Mouse (Mus musculus) forebrain, embryonic 11.5 days (tissue): Measurements from ENCODE around the gene Ric1. TPM values are rescaled to one million over a fixed set of nuclear protein-coding genes. Genes with fewer than 3 reads are reported as not detected.

Source experiments
- ATAC-seq: fragments of 200-750 bp; cut with Nextera tagmentation; replicated peaks from 2 replicates; pipeline ENCODE4 v1.8.0; 2017; ENCODE audit warnings: moderate TSS enrichment; ENCODE audit not compliant: low FRiP score
- DNase-seq: peaks from one replicate; pipeline ENCODE4 v3.0.0-alpha.2; 2017; ENCODE audit warnings: low spot score
- H3K27ac ChIP-seq: fragments of 300-500 bp; sonication (generic); 2 replicates; pipeline ENCODE4 v1.5.1; 2014; ENCODE audit warnings: low read depth, low read length
- H3K27me3 ChIP-seq: fragments of 300-500 bp; sonication (generic); 2 replicates; pipeline ENCODE4 v1.6.1; 2014; ENCODE audit warnings: mild to moderate bottlenecking, low read length, mixed read lengths; ENCODE audit not compliant: control insufficient read depth, insufficient read depth
- H3K36me3 ChIP-seq: fragments of 300-500 bp; sonication (generic); 2 replicates; pipeline ENCODE4 v1.6.1; 2014; ENCODE audit warnings: mild to moderate bottlenecking, low read length, moderate library complexity, mixed read lengths; ENCODE audit not compliant: control insufficient read depth, insufficient read depth
- H3K4me1 ChIP-seq: fragments of 300-500 bp; sonication (generic); replicated peaks from 2 replicates; pipeline ENCODE4 v1.6.1; 2014; ENCODE audit warnings: low read length, mixed read lengths; ENCODE audit not compliant: control insufficient read depth, insufficient read depth
- H3K4me2 ChIP-seq: fragments of 300-500 bp; sonication (generic); 2 replicates; pipeline ENCODE4 v1.6.1; 2014; ENCODE audit warnings: low read depth, mild to moderate bottlenecking, low read length, moderate library complexity, mixed read lengths; ENCODE audit not compliant: severe bottlenecking
- H3K4me3 ChIP-seq: fragments of 300-500 bp; sonication (generic); 2 replicates; pipeline ENCODE4 v1.5.1; 2014; ENCODE audit warnings: low read depth, low read length
- H3K9ac ChIP-seq: fragments of 300-500 bp; sonication (generic); 2 replicates; pipeline ENCODE4 v1.6.1; 2014; ENCODE audit warnings: low read length
- H3K9me3 ChIP-seq: fragments of 300-500 bp; sonication (generic); 2 replicates; pipeline ENCODE4 v1.6.1; 2016; ENCODE audit warnings: low read length, mixed read lengths; ENCODE audit not compliant: control insufficient read depth
- WGBS: fragments of 180-500 bp; shearing (Covaris S2); extraction: QIAGEN DNeasy Blood & Tissue Kit; methylation state at CpG from one replicate; pipeline ENCODE4 v1.1.7; 2014; 5-methylcytosine and 5-hydroxymethylcytosine counted together
- polyA plus RNA-seq: library from polyadenylated mRNA; unstranded; fragments of >200 nt; fragmentation: Nextera tagmentation; extraction: Ambion mirVana; gene quantifications from 2 replicates; pipeline ENCODE4 v1.2.1, GENCODE M21; 2014

Ric1 gene
- polyA plus RNA-seq, 1 experiment from 2014 or later: 13.5 TPM

GRCm38 (mm10) chr19:29483386-29483785, 38.7 kb upstream of the Ric1 start:
- no peak for DNase-seq
- Histone ChIP-seq H3K27me3 (no peaks in the 10 kb centered on the region), H3K4me2 (no peak overlapping the region), H3K9me3 (no peaks in the 10 kb centered on the region), H3K27ac (no peak overlapping the region), H3K36me3 (no peaks in the 10 kb centered on the region), H3K4me3 (no peak overlapping the region), H3K4me1 (no peaks in the 10 kb centered on the region), H3K9ac (no peak overlapping the region)
- no peak for ATAC-seq
- WGBS: 79% methylated on average over 2 of the region's 2 CpGs

DNA sequence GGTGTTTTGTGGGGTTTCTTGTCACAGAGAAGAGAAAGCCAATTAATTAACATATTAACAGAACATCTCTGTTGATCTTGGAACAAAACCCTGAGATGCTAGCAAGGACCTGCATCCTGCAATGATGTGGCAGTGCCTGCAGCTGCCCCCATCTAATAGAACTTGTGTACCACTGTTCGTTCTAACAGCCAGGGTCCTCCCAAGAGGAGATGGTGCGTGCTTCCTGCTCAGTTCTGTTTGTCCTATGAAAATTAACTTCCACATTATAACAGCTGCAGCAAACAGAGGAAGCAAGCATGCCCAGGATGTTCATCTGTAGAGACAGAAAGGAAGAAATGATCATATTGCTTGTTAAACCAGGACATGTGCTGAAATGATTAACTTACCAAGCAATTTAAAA, 37.5 kb upstream of the Ric1 start:
- Histone ChIP-seq H3K4me3 (no peak overlapping the region), H3K9ac (no peak overlapping the region), H3K27me3 (no peaks in the 10 kb centered on the region), H3K36me3 (no peaks in the 10 kb centered on the region), H3K4me2 (no peak overlapping the region), H3K27ac (no peak overlapping the region), H3K4me1 (no peaks in the 10 kb centered on the region), H3K9me3 (no peaks in the 10 kb centered on the region)
- DNase-seq (no peak), ATAC-seq (no peak)
- 75% methylated on average over 2 of the region's 2 CpGs for WGBS

- ATAC-seq (no peak), DNase-seq (no peak)
- Histone ChIP-seq H3K27me3 (no peaks in the 10 kb centered on the region), H3K36me3 (no peaks in the 10 kb centered on the region), H3K27ac (no peak overlapping the region), H3K9me3 (no peaks in the 10 kb centered on the region), H3K4me2 (no peak overlapping the region), H3K4me3 (no peak overlapping the region), H3K4me1 (no peaks in the 10 kb centered on the region), H3K9ac (no peak overlapping the region)
- WGBS: 90% methylated on average over 3 of the region's 3 CpGs
These were observed 36.7 kb upstream of the Ric1 start for GRCm38 (mm10) chr19:29485257-29485948.

- Histone ChIP-seq H3K9ac (no peak overlapping the region), H3K4me1 (no peaks in the 10 kb centered on the region), H3K4me3 (no peak overlapping the region), H3K36me3 (no peaks in the 10 kb centered on the region), H3K27ac (no peak overlapping the region), H3K9me3 (no peaks in the 10 kb centered on the region), H3K4me2 (no peak overlapping the region), H3K27me3 (no peaks in the 10 kb centered on the region)
- DNase-seq (no peak), ATAC-seq (no peak)
- whole genome bisulfite sequencing: 88% methylated on average over 7 of the region's 7 CpGs
These were observed 35.4 kb upstream of the Ric1 start for GRCm38 (mm10) chr19:29486545-29487206.

- ATAC-seq (no peak), DNase-seq (no peak)
- no peaks in the 10 kb centered on the region for H3K36me3 ChIP-seq
- H3K27ac ChIP-seq: no peak overlapping the region
- no peaks in the 10 kb centered on the region for H3K9me3 ChIP-seq
- 89% methylated on average over 14 of the region's 14 CpGs for WGBS
- H3K4me3 ChIP-seq: no peak overlapping the region
- H3K27me3 ChIP-seq: no peaks in the 10 kb centered on the region
- no peaks in the 10 kb centered on the region for H3K4me1 ChIP-seq
- H3K4me2 ChIP-seq: no peak overlapping the region
- no peak overlapping the region for H3K9ac ChIP-seq
These were observed 34.6 kb upstream of the Ric1 start for GRCm38 (mm10) chr19:29487326-29488072.

- H3K9ac ChIP-seq: no peak overlapping the region
- DNase-seq (no peak), ATAC-seq (no peak)
- 64% methylated on average over 6 of the region's 6 CpGs for WGBS
- H3K4me2 ChIP-seq: no peak overlapping the region
- no peaks in the 10 kb centered on the region for H3K36me3 ChIP-seq
- no peak overlapping the region for H3K27ac ChIP-seq
- H3K9me3 ChIP-seq: no peaks in the 10 kb centered on the region
- no peaks in the 10 kb centered on the region for H3K4me1 ChIP-seq
- no peak overlapping the region for H3K4me3 ChIP-seq
- no peaks in the 10 kb centered on the region for H3K27me3 ChIP-seq
These were observed 34.0 kb upstream of the Ric1 start for GRCm38 (mm10) chr19:29488073-29488390.

DNA sequence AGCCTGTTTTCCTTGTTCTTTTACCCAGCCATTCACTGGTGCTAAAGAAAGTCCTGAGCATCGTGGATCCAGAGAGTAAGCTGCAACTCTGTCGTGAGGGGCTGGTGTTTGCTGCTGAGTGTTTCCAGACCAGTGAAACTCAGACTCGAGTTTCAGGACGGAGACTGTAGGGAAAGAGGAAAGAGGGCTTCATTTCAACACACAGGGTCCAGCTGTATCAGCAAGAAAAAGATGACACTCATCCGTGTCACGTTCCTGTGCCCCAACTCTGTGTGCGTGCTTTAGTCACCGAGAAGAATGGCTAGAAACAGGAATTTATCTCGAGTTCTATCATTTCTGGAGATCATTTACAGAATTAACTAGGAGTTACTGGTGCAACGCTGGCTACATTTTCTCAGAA, 33.7 kb upstream of the Ric1 start:
- DNase-seq (no peak), ATAC-seq (no peak)
- Histone ChIP-seq H3K36me3 (no peaks in the 10 kb centered on the region), H3K4me3 (no peak overlapping the region), H3K4me1 (no peaks in the 10 kb centered on the region), H3K4me2 (no peak overlapping the region), H3K9ac (no peak overlapping the region), H3K27ac (no peak overlapping the region), H3K27me3 (no peaks in the 10 kb centered on the region), H3K9me3 (no peaks in the 10 kb centered on the region)
- WGBS: 79% methylated on average over 10 of the region's 10 CpGs

GRCm38 (mm10) chr19:29489785-29490284, 32.2 kb upstream of the Ric1 start:
- Histone ChIP-seq H3K4me3 (no peak overlapping the region), H3K9ac (no peak overlapping the region), H3K27ac (no peak overlapping the region), H3K4me1 (no peaks in the 10 kb centered on the region), H3K4me2 (no peak overlapping the region), H3K36me3 (no peaks in the 10 kb centered on the region), H3K9me3 (no peaks in the 10 kb centered on the region), H3K27me3 (no peaks in the 10 kb centered on the region)
- ATAC-seq (no peak), DNase-seq (no peak)
- WGBS: 87% methylated on average over 3 of the region's 3 CpGs
